Mouse (Mus musculus): ENCODE measurements at regions not wholly inside any gene's neighbourhood (a gene's known extent, or its start where the extent isn't known, plus 50 kb on each side); places are given as distances from the start of the nearest gene placed in this dataset.

- Histone ChIP-seq H3K27ac (ENCODE audit: low read length) (no peak overlapping the region), H3K9ac (replicated peaks; ENCODE audit: low read depth) (no peak overlapping the region), H3K36me3 (ENCODE audit: insufficient read depth, low read length) (no peaks in the 10 kb centered on the region), H3K27me3 (replicated peaks; ENCODE audit: insufficient read depth, low read length) (peaks cover 64% of the 10 kb centered on the region), H3K4me3 (ENCODE audit: low read depth, low read length) (no peak overlapping the region), H3K4me2 (replicated peaks; ENCODE audit: low read depth, low read length) (no peak overlapping the region), H3K9me3 (ENCODE audit: low read length) (no peaks in the 10 kb centered on the region), H3K4me1 (ENCODE audit: insufficient read depth, low read depth, low read length) (no peaks in the 10 kb centered on the region)
- ATAC-seq (no peak), DNase-seq (ENCODE audit: low spot score) (no peak)
- no peak for TF ChIP-seq EP300 (IDR thresholded peaks at IDR 0.05)
- TF ChIP-seq CTCF (IDR thresholded peaks at IDR 0.05), result no peak
- WGBS, result 71% methylated on average over 3 of the region's 3 CpGs
Measured at GRCm38 (mm10) chr6:51189173-51189572, 243.3 kb upstream of the Nfe2l3 start.

- WGBS, result 36% methylated on average over 8 of the region's 8 CpGs
- DNase-seq (ENCODE audit: low spot score), result no peak
- H3K4me1 ChIP-seq (ENCODE audit: insufficient read depth, low read depth, low read length), result no peaks in the 10 kb centered on the region
- H3K27ac ChIP-seq (ENCODE audit: low read length), result no peak overlapping the region
- H3K36me3 ChIP-seq (ENCODE audit: insufficient read depth, low read length), result no peaks in the 10 kb centered on the region
- no peak overlapping the region for H3K4me3 ChIP-seq (ENCODE audit: low read depth, low read length)
- no peaks in the 10 kb centered on the region for H3K9me3 ChIP-seq (ENCODE audit: low read length)
- ATAC-seq, result no peak
- TF ChIP-seq EP300 (IDR thresholded peaks at IDR 0.05), result no peak
- TF ChIP-seq CTCF (IDR thresholded peaks at IDR 0.05), result no peak
- H3K9ac ChIP-seq (replicated peaks; ENCODE audit: low read depth), result no peak overlapping the region
- no peak overlapping the region for H3K4me2 ChIP-seq (replicated peaks; ENCODE audit: low read depth, low read length)
- H3K27me3 ChIP-seq (replicated peaks; ENCODE audit: insufficient read depth, low read length), result peaks cover 42% of the 10 kb centered on the region; the same call in 1 of the 2 replicates
Measured at GRCm38 (mm10) chr6:51192826-51193225, 239.6 kb upstream of the Nfe2l3 start.

GRCm38 (mm10) chr6:51193356-51193755 is 239.1 kb upstream of the Nfe2l3 start:
- peaks cover 37% of the 10 kb centered on the region; the same call in 1 of the 2 replicates for H3K27me3 ChIP-seq (replicated peaks; ENCODE audit: insufficient read depth, low read length)

GRCm38 (mm10) chr6:51196391-51196790 is 236.1 kb upstream of the Nfe2l3 start:
- no peak overlapping the region for H3K4me2 ChIP-seq (replicated peaks; ENCODE audit: low read depth, low read length)
- WGBS, result 76% methylated on average over 2 of the region's 2 CpGs
- TF ChIP-seq EP300 (IDR thresholded peaks at IDR 0.05) (no peak), CTCF (IDR thresholded peaks at IDR 0.05) (no peak)
- no peak for DNase-seq (ENCODE audit: low spot score)
- H3K36me3 ChIP-seq (ENCODE audit: insufficient read depth, low read length), result no peaks in the 10 kb centered on the region
- no peaks in the 10 kb centered on the region for H3K4me1 ChIP-seq (ENCODE audit: insufficient read depth, low read depth, low read length)
- ATAC-seq, result no peak
- H3K27me3 ChIP-seq (replicated peaks; ENCODE audit: insufficient read depth, low read length), result peaks cover 15% of the 10 kb centered on the region; the same call in 1 of the 2 replicates
- no peak overlapping the region for H3K27ac ChIP-seq (ENCODE audit: low read length)
- H3K4me3 ChIP-seq (ENCODE audit: low read depth, low read length), result no peak overlapping the region
- H3K9ac ChIP-seq (replicated peaks; ENCODE audit: low read depth), result no peak overlapping the region
- no peaks in the 10 kb centered on the region for H3K9me3 ChIP-seq (ENCODE audit: low read length)

More at GRCm38 (mm10) chr6:51193356-51193755, 239.1 kb upstream of the Nfe2l3 start:
- DNase-seq (ENCODE audit: low spot score) (peak; percentile 9), ATAC-seq (no peak)
- WGBS, result 12% methylated on average over 12 of the region's 12 CpGs
- Histone ChIP-seq H3K4me3 (ENCODE audit: low read depth, low read length) (no peak overlapping the region), H3K9ac (replicated peaks; ENCODE audit: low read depth) (no peak overlapping the region), H3K9me3 (ENCODE audit: low read length) (no peaks in the 10 kb centered on the region), H3K36me3 (ENCODE audit: insufficient read depth, low read length) (no peaks in the 10 kb centered on the region), H3K27ac (ENCODE audit: low read length) (no peak overlapping the region), H3K4me1 (ENCODE audit: insufficient read depth, low read depth, low read length) (no peaks in the 10 kb centered on the region), H3K4me2 (replicated peaks; ENCODE audit: low read depth, low read length) (no peak overlapping the region)
- TF ChIP-seq CTCF (IDR thresholded peaks at IDR 0.05) (no peak), EP300 (IDR thresholded peaks at IDR 0.05) (no peak)

- DNase-seq (ENCODE audit: low spot score) (no peak), ATAC-seq (no peak)
- Histone ChIP-seq H3K27ac (ENCODE audit: low read length) (no peak overlapping the region), H3K9ac (replicated peaks; ENCODE audit: low read depth) (no peak overlapping the region), H3K27me3 (replicated peaks; ENCODE audit: insufficient read depth, low read length) (peaks cover 13% of the 10 kb centered on the region; the same call in 1 of the 2 replicates), H3K4me1 (ENCODE audit: insufficient read depth, low read depth, low read length) (no peaks in the 10 kb centered on the region), H3K4me2 (replicated peaks; ENCODE audit: low read depth, low read length) (no peak overlapping the region), H3K9me3 (ENCODE audit: low read length) (no peaks in the 10 kb centered on the region), H3K4me3 (ENCODE audit: low read depth, low read length) (no peak overlapping the region), H3K36me3 (ENCODE audit: insufficient read depth, low read length) (no peaks in the 10 kb centered on the region)
- 61% methylated on average over 16 of the region's 16 CpGs for WGBS
- TF ChIP-seq CTCF (IDR thresholded peaks at IDR 0.05) (no peak), EP300 (IDR thresholded peaks at IDR 0.05) (no peak)
Measured at GRCm38 (mm10) chr6:51197000-51197774, 235.3 kb upstream of the Nfe2l3 start.

GRCm38 (mm10) chr6:51200207-51200606 is 232.3 kb upstream of the Nfe2l3 start:
- WGBS, result 57% methylated on average over 5 of the region's 5 CpGs
- Histone ChIP-seq H3K4me2 (replicated peaks; ENCODE audit: low read depth, low read length) (no peak overlapping the region), H3K27ac (ENCODE audit: low read length) (no peak overlapping the region), H3K9ac (replicated peaks; ENCODE audit: low read depth) (no peak overlapping the region), H3K9me3 (ENCODE audit: low read length) (no peaks in the 10 kb centered on the region), H3K36me3 (ENCODE audit: insufficient read depth, low read length) (no peaks in the 10 kb centered on the region), H3K4me1 (ENCODE audit: insufficient read depth, low read depth, low read length) (no peaks in the 10 kb centered on the region), H3K27me3 (replicated peaks; ENCODE audit: insufficient read depth, low read length) (peaks cover 8% of the 10 kb centered on the region; the same call in 1 of the 2 replicates), H3K4me3 (ENCODE audit: low read depth, low read length) (no peak overlapping the region)
- no peak for ATAC-seq
- no peak for TF ChIP-seq CTCF (IDR thresholded peaks at IDR 0.05)
- no peak for TF ChIP-seq EP300 (IDR thresholded peaks at IDR 0.05)
- DNase-seq (ENCODE audit: low spot score), result no peak

All from lung, postnatal 0 days (tissue).